Mouse (Mus musculus) naive thymus-derived CD4-positive, alpha-beta T cell, adult 5 months (primary cell): Measurements from ENCODE around the gene 1700001J03Rik. TPM values are rescaled to one million over a fixed set of nuclear protein-coding genes. Genes with fewer than 3 reads are reported as not detected.

Source experiments
- polyA plus RNA-seq: library from polyadenylated mRNA; unstranded; fragments of 100-300 nt; shearing (Covaris generic); gene quantifications from one replicate; pipeline ENCODE4 v1.2.1, GENCODE M21; 2017

1700001J03Rik gene
- not detected for polyA plus RNA-seq

GRCm38 (mm10) chr5:146185204-146185603 lies at the start of gene 1700001J03Rik:
Gene 1700001J03Rik, minus strand, starts transcription at chr5:146185304.

GRCm38 (mm10) chr5:146230864-146231654 lies 46.0 kb upstream of the 1700001J03Rik start, which contains the start of gene Cdk8:
Gene Cdk8, plus strand, starts transcription at chr5:146231230.

GRCm38 (mm10) chr5:146220879-146221714 lies 36.0 kb upstream of the 1700001J03Rik start, which contains the start of gene Rnf6:
Gene Rnf6, minus strand, starts transcription at chr5:146221555.

GRCm38 (mm10) chr5:146170621-146171020 lies 14.5 kb downstream of the 1700001J03Rik start, which contains the start of gene Gm6309:
Gene Gm6309, minus strand, starts transcription at chr5:146170721.

GRCm38 (mm10) chr5:146160439-146160838 lies 24.7 kb downstream of the 1700001J03Rik start, which contains the start of gene Gm5565:
Gene Gm5565, minus strand, starts transcription at chr5:146160539.

Other genes starting within 250 kb of the 1700001J03Rik start
- not detected for gene Cyp3a25, start 175.7 kb downstream of the 1700001J03Rik start, polyA plus RNA-seq
- gene Cyp3a59, start 106.0 kb downstream of the 1700001J03Rik start, polyA plus RNA-seq = not detected
- not detected for gene Gm5565, start 24.8 kb downstream of the 1700001J03Rik start, polyA plus RNA-seq
- gene Gm6309, start 14.6 kb downstream of the 1700001J03Rik start, polyA plus RNA-seq = not detected
- gene Rnf6, start 36.3 kb upstream of the 1700001J03Rik start, polyA plus RNA-seq = 80.4 TPM
- 15.9 TPM for gene Cdk8, start 45.9 kb upstream of the 1700001J03Rik start, polyA plus RNA-seq
- not detected for gene Wasf3, start 199.7 kb upstream of the 1700001J03Rik start, polyA plus RNA-seq